In genomic region chr6:145302907-145303640, GRCm38 (mm10) we compare ENCODE assay signal across 8 mouse cellular contexts. TPM values are rescaled to one million over a fixed set of nuclear protein-coding genes. Genes with fewer than 3 reads are reported as not detected.
DNase-seq lines count a peak whose midpoint lies in the region; ATAC-seq lines count a peak whose summit lies in the region.

No protein-coding gene starts in this region.

- no peaks in the 10 kb centered on the region for H3K27me3 ChIP-seq in lung, embryonic 15.5 days
- no peaks in the 10 kb centered on the region for H3K27me3 ChIP-seq in forebrain, embryonic 14.5 days (replicated peaks; ENCODE audit: control insufficient read depth, insufficient read depth, low read length)
- H3K27me3 ChIP-seq in limb, embryonic 11.5 days (ENCODE audit: control insufficient read depth, insufficient read depth, low read length), result no peaks in the 10 kb centered on the region
- H3K27me3 ChIP-seq in neural tube, embryonic 12.5 days (replicated peaks), result no peaks in the 10 kb centered on the region

- H3K4me3 ChIP-seq in lung, embryonic 15.5 days, result peak overlapping the region; percentile 29
- H3K4me3 ChIP-seq in forebrain, embryonic 14.5 days (ENCODE audit: low read depth, low read length), result no peak overlapping the region
- H3K4me3 ChIP-seq in limb, embryonic 11.5 days (ENCODE audit: low read depth, low read length), result no peak overlapping the region
- peak overlapping the region; percentile 1; the same call in 1 of the 2 replicates for H3K4me3 ChIP-seq in neural tube, embryonic 12.5 days

- DNase-seq in lung, postnatal 36 days, result no peak
- no peak for DNase-seq in forebrain, embryonic 14.5 days (ENCODE audit: low spot score)
- peak; percentile 25 for DNase-seq in limb, embryonic 11.5 days (ENCODE audit: low spot score)
- DNase-seq in urinary bladder, postnatal 10 days (ENCODE audit: low spot score), result no peak
- no peak for DNase-seq in spleen, postnatal 14 days (ENCODE audit: low spot score in 2 of 2)
- no peak for DNase-seq in urinary bladder, postnatal 4 days (ENCODE audit: low spot score in 2 of 2)

- no peak for ATAC-seq in lung, embryonic 15.5 days (ENCODE audit: borderline replicate concordance, extremely low read depth, low FRiP score, low TSS enrichment)
- ATAC-seq in forebrain, embryonic 14.5 days, result no peak
- no peak for ATAC-seq in limb, embryonic 11.5 days (ENCODE audit: insufficient number of reproducible peaks, low FRiP score, low TSS enrichment, low read depth)
- no peak for ATAC-seq in neural tube, embryonic 12.5 days (ENCODE audit: low FRiP score, low read depth)

- no peaks in the 10 kb centered on the region for H3K36me3 ChIP-seq in lung, embryonic 15.5 days
- no peaks in the 10 kb centered on the region for H3K36me3 ChIP-seq in forebrain, embryonic 14.5 days (ENCODE audit: control insufficient read depth, insufficient read depth, low read length)
- no peaks in the 10 kb centered on the region for H3K36me3 ChIP-seq in limb, embryonic 11.5 days (ENCODE audit: control insufficient read depth, insufficient read depth, low read length)
- no peaks in the 10 kb centered on the region for H3K36me3 ChIP-seq in neural tube, embryonic 12.5 days

- H3K27ac ChIP-seq in lung, embryonic 15.5 days, result peak overlapping the region; percentile 75
- H3K27ac ChIP-seq in forebrain, embryonic 14.5 days (ENCODE audit: low read depth, low read length), result peak overlapping the region; percentile 39; the same call in 1 of the 2 replicates
- no peak overlapping the region for H3K27ac ChIP-seq in limb, embryonic 11.5 days (replicated peaks; ENCODE audit: low read depth, low read length)
- H3K27ac ChIP-seq in neural tube, embryonic 12.5 days, result no peak overlapping the region

- H3K9ac ChIP-seq in lung, embryonic 15.5 days, result peak overlapping the region; percentile 33
- H3K9ac ChIP-seq in forebrain, embryonic 14.5 days (ENCODE audit: low read length), result 0 out of 2 replicates have a peak overlapping the region, but pooled peaks have one; percentile 35
- no peak overlapping the region for H3K9ac ChIP-seq in limb, embryonic 11.5 days (ENCODE audit: low read length)
- H3K9ac ChIP-seq in neural tube, embryonic 12.5 days, result no peak overlapping the region; the same call in 1 of the 2 replicates

- WGBS in lung, embryonic 15.5 days, result 39% methylated on average over 22 of the region's 22 CpGs
- 74% methylated on average over 22 of the region's 22 CpGs for WGBS in forebrain, embryonic 14.5 days
- WGBS in limb, embryonic 11.5 days, result 59% methylated on average over 22 of the region's 22 CpGs
- WGBS in neural tube, embryonic 12.5 days, result 62% methylated on average over 22 of the region's 22 CpGs

- peak overlapping the region; percentile 52 for H3K4me2 ChIP-seq in lung, embryonic 15.5 days
- peak overlapping the region; percentile 35 for H3K4me2 ChIP-seq in forebrain, embryonic 14.5 days (ENCODE audit: low read length)
- no peak overlapping the region; the same call in 1 of the 2 replicates for H3K4me2 ChIP-seq in limb, embryonic 11.5 days (ENCODE audit: low read depth, severe bottlenecking)
- peak overlapping the region; percentile 41 for H3K4me2 ChIP-seq in neural tube, embryonic 12.5 days (replicated peaks)

- H3K9me3 ChIP-seq in lung, embryonic 15.5 days, result no peaks in the 10 kb centered on the region
- no peaks in the 10 kb centered on the region for H3K9me3 ChIP-seq in forebrain, embryonic 14.5 days (replicated peaks; ENCODE audit: control insufficient read depth, low read length)
- no peaks in the 10 kb centered on the region for H3K9me3 ChIP-seq in limb, embryonic 11.5 days (ENCODE audit: control insufficient read depth, low read length)
- no peaks in the 10 kb centered on the region for H3K9me3 ChIP-seq in neural tube, embryonic 12.5 days

- H3K4me1 ChIP-seq in lung, embryonic 15.5 days, result peaks cover 37% of the 10 kb centered on the region
- peaks cover 12% of the 10 kb centered on the region for H3K4me1 ChIP-seq in forebrain, embryonic 14.5 days (ENCODE audit: control insufficient read depth, insufficient read depth, low read length)
- H3K4me1 ChIP-seq in limb, embryonic 11.5 days (ENCODE audit: control insufficient read depth, insufficient read depth, low read length), result no peaks in the 10 kb centered on the region
- H3K4me1 ChIP-seq in neural tube, embryonic 12.5 days, result peaks cover 5% of the 10 kb centered on the region; the same call in 1 of the 2 replicates

RNA-seq across cellular contexts. Expression of gene Kras, which starts 53.0 kb away (rescaled TPM):
- polyA plus RNA-seq in lung, embryonic 15.5 days (2015; fragmentation: Nextera tagmentation; extraction: Ambion mirVana), result 92.2 and 99.5 TPM in 2 replicates
- polyA plus RNA-seq in forebrain, embryonic 14.5 days (2014; fragmentation: Nextera tagmentation; extraction: Ambion mirVana), result 120 and 133 TPM in 2 replicates
- polyA plus RNA-seq in limb, embryonic 11.5 days (2014; fragmentation: Nextera tagmentation; extraction: Ambion mirVana), result 94.8 and 106 TPM in 2 replicates
- polyA plus RNA-seq in neural tube, embryonic 12.5 days (2016; fragmentation: Nextera tagmentation; extraction: Ambion mirVana), result 102 and 114 TPM in 2 replicates

Comparison
In these comparisons a context has a peak if more than half of its experiments do, and no peak if none do; other contexts are left out.
1. H3K27ac ChIP-seq: peak in lung, embryonic 15.5 days (single experiment) and forebrain, embryonic 14.5 days (single experiment); none in limb, embryonic 11.5 days (single experiment) and neural tube, embryonic 12.5 days (single experiment).
2. H3K4me3 ChIP-seq: peak in lung, embryonic 15.5 days (single experiment) and neural tube, embryonic 12.5 days (single experiment); none in forebrain, embryonic 14.5 days (single experiment) and limb, embryonic 11.5 days (single experiment).
3. H3K9ac ChIP-seq: peak in lung, embryonic 15.5 days (single experiment) and forebrain, embryonic 14.5 days (single experiment); none in limb, embryonic 11.5 days (single experiment) and neural tube, embryonic 12.5 days (single experiment).